Mouse (Mus musculus) ES-Bruce4 (cell line): ENCODE data around the gene Stxbp5l. TPM values are rescaled to one million over a fixed set of nuclear protein-coding genes. Genes with fewer than 3 reads are reported as not detected.
"Not testable (repeated sequence)": the region's sequence is repeated elsewhere in the genome, so short reads cannot be mapped to it uniquely, and the experiment has no call there.

Source experiments
- H3K27ac ChIP-seq: 2 replicates; pipeline ENCODE4 v1.5.1; 2012; ENCODE audit warnings: low read length, inconsistent platforms; ENCODE audit not compliant: insufficient read depth
- H3K27me3 ChIP-seq: 2 replicates; pipeline ENCODE4 v1.6.1; 2012; ENCODE audit warnings: mild to moderate bottlenecking, low read length, inconsistent platforms; ENCODE audit not compliant: control insufficient read depth, poor library complexity, insufficient read depth, severe bottlenecking
- H3K36me3 ChIP-seq: 2 replicates; pipeline ENCODE4 v1.6.1; 2012; ENCODE audit warnings: inconsistent platforms, mild to moderate bottlenecking, low read length, moderate library complexity; ENCODE audit not compliant: control insufficient read depth, poor library complexity, insufficient read depth, severe bottlenecking
- H3K4me1 ChIP-seq: one replicate; pipeline ENCODE4 v1.8.1; 2011; ENCODE audit warnings: low read length; ENCODE audit not compliant: control insufficient read depth, insufficient read depth
- H3K4me3 ChIP-seq: 2 replicates; pipeline ENCODE4 v1.5.1; 2011; ENCODE audit warnings: low read depth, mild to moderate bottlenecking, low read length
- H3K9ac ChIP-seq: 2 replicates; pipeline ENCODE4 v1.6.1; 2012; ENCODE audit warnings: low read depth, mild to moderate bottlenecking, inconsistent platforms; ENCODE audit not compliant: poor library complexity, severe bottlenecking
- H3K9me3 ChIP-seq: replicated peaks from 2 replicates; pipeline ENCODE4 v1.6.1; 2012; ENCODE audit warnings: mild to moderate bottlenecking, low read length, inconsistent platforms; ENCODE audit not compliant: control insufficient read depth, poor library complexity, insufficient read depth, severe bottlenecking
- CTCF ChIP-seq: IDR thresholded peaks from one replicate; pipeline ENCODE4 v1.8.1; 2011; ENCODE audit warnings: low read depth, low read length
- EP300 ChIP-seq: IDR thresholded peaks from 2 replicates; pipeline ENCODE4 v1.6.1; 2011; ENCODE audit warnings: low read depth, low read length; ENCODE audit not compliant: insufficient read depth
- POLR2A ChIP-seq: IDR thresholded peaks from one replicate; pipeline ENCODE4 v1.8.1; 2011; ENCODE audit warnings: low read length; ENCODE audit not compliant: insufficient read depth
- polyA plus RNA-seq: library from polyadenylated mRNA; stranded (reverse); fragments of >200 nt; gene quantifications from 2 replicates; pipeline ENCODE4 v1.2.4, GENCODE M21; 2011; ENCODE audit warnings: low read depth; ENCODE audit not compliant: missing spikeins, insufficient read depth, insufficient read length

Gene Stxbp5l
- polyA plus RNA-seq, 1 experiment = 0.18 TPM

GRCm38 (mm10) chr16:37261678-37262077 is 123.1 kb downstream of the Stxbp5l start:
- Histone ChIP-seq H3K27me3 (no peaks in the 10 kb centered on the region), H3K27ac (no peak overlapping the region), H3K4me3 (no peak overlapping the region), H3K9me3 (no peaks in the 10 kb centered on the region), H3K36me3 (no peaks in the 10 kb centered on the region), H3K9ac (no peak overlapping the region), H3K4me1 (no peaks in the 10 kb centered on the region)
- TF ChIP-seq EP300 = no peak
- no peak for TF ChIP-seq POLR2A

DNA sequence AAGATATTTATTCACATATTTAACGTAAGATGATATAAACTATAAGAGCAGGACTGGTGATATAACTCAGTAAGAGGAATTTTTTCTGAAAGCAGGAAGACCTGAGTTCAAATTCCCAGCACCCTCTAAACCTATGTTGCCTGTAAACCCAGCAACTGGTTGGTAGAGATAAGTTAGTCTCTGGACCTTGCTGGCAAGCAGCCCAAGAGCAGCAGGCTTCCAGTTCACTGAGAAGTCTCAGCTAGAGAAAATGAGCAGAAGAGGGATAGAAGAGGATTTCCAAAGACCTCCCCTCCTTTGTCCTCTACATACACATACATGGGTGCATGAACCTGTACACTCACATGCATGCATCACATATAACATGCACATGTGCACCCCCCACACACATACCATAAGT is 165.6 kb downstream of the Stxbp5l start:
- Histone ChIP-seq H3K4me3 (no peak overlapping the region), H3K27ac (no peak overlapping the region), H3K9me3 (no peaks in the 10 kb centered on the region), H3K9ac (no peak overlapping the region), H3K4me1 (no peaks in the 10 kb centered on the region), H3K27me3 (no peaks in the 10 kb centered on the region), H3K36me3 (no peaks in the 10 kb centered on the region)
- TF ChIP-seq POLR2A (no peak), CTCF (no peak), EP300 (no peak)

DNA sequence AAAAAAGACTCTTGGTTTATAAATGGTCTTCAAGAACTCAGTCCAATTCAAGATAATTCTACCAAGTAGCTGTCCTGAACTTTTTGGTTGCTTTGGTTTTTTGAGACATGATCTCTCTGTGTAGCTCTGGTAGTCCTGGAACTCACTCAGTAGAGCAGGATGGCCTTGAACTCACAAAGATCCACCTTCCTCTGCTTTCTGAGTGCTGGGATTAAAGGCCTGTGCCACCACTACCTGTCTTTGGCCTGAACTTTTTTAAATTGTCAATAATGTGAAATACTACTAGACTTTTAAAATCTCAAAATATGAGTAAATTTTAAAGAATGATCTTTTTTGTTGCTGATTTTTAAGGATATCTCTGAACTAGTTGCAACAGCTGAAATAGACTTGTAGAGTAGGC is 176.0 kb downstream of the Stxbp5l start:
- no peaks in the 10 kb centered on the region for H3K4me1 ChIP-seq
- H3K36me3 ChIP-seq = no peaks in the 10 kb centered on the region
- no peaks in the 10 kb centered on the region for H3K27me3 ChIP-seq
- no peak overlapping the region for H3K27ac ChIP-seq
- TF ChIP-seq POLR2A (no peak), CTCF (no peak), EP300 (no peak)
- no peak overlapping the region for H3K4me3 ChIP-seq
- no peak overlapping the region for H3K9ac ChIP-seq
- H3K9me3 ChIP-seq = no peaks in the 10 kb centered on the region

GRCm38 (mm10) chr16:37194152-37194551 is 190.6 kb downstream of the Stxbp5l start:
- H3K9me3 ChIP-seq = no peaks in the 10 kb centered on the region

GRCm38 (mm10) chr16:37125190-37125589 is 259.6 kb downstream of the Stxbp5l start:
- not testable (repeated sequence) for H3K27me3 ChIP-seq, H3K36me3 ChIP-seq, H3K9me3 ChIP-seq, H3K27ac ChIP-seq, H3K4me3 ChIP-seq, H3K4me1 ChIP-seq, H3K9ac ChIP-seq

More at GRCm38 (mm10) chr16:37194152-37194551, 190.6 kb downstream of the Stxbp5l start:
- Histone ChIP-seq H3K4me3 (no peak overlapping the region), H3K36me3 (no peaks in the 10 kb centered on the region), H3K4me1 (no peaks in the 10 kb centered on the region), H3K9ac (no peak overlapping the region), H3K27ac (no peak overlapping the region), H3K27me3 (no peaks in the 10 kb centered on the region)
- TF ChIP-seq CTCF (no peak), POLR2A (no peak), EP300 (no peak)

DNA sequence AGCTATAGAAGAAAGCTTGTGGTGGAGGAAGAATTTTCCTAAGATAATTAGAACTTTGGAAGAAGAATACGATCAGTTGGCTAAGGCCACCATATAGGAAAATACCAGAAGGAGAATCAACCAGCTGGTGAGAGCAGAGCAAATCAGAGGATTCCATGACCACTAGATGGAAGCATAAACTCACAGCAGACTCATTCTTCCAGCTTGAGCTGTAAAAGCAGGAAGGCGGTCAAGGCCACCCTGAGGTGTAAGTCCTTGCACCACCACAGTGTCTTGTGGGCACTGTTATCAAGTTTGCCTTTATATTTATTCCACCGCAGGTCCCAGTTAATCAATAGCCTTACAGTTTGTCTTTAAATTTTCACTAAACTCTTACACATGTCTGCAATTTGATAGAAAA is 275.5 kb downstream of the Stxbp5l start:
- no peak overlapping the region for H3K4me3 ChIP-seq
- no peak overlapping the region for H3K27ac ChIP-seq
- H3K4me1 ChIP-seq = no peaks in the 10 kb centered on the region
- no peaks in the 10 kb centered on the region for H3K36me3 ChIP-seq
- H3K9ac ChIP-seq = no peak overlapping the region
- H3K27me3 ChIP-seq = no peaks in the 10 kb centered on the region
- TF ChIP-seq EP300 (no peak), CTCF (peak; percentile 42), POLR2A (no peak)
- no peaks in the 10 kb centered on the region for H3K9me3 ChIP-seq

DNA sequence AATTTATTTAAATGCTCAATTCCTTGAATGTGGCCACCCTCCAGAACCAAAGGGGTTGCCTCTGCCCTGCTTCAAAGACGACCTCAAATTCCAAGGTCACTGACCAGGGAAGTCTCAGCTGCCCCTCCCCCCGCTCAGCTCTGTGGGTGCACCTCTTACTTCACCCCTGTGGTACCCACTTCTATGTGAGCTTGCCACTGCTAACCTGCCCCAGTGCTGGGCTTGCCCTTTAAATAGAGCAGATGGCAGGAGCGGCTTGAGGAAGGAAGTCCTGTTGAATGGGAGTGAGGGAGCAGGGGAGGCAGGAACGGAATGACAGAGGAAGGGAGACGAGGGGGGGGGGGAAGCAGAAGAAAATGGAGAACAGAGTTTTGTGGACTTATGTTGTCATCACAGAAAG is 276.0 kb downstream of the Stxbp5l start:
- Histone ChIP-seq H3K9me3 (no peaks in the 10 kb centered on the region), H3K27ac (no peak overlapping the region), H3K36me3 (no peaks in the 10 kb centered on the region), H3K4me3 (no peak overlapping the region), H3K9ac (no peak overlapping the region), H3K4me1 (no peaks in the 10 kb centered on the region), H3K27me3 (no peaks in the 10 kb centered on the region)
- TF ChIP-seq EP300 = no peak
- no peak for TF ChIP-seq POLR2A
- no peak for TF ChIP-seq CTCF
